Mouse (Mus musculus) liver, adult (tissue): ENCODE measurements at regions not wholly inside any gene's neighbourhood (a gene's known extent, or its start where the extent isn't known, plus 50 kb on each side); places are given as distances from the start of the nearest gene placed in this dataset.
A peak's percentile ranks its signal among the peaks of the same experiment; 100 is the strongest.

ENCODE experiments used
- GATA4 ChIP-seq: IDR thresholded peaks from 2 replicates; pipeline ENCODE4 v1.6.1; 2014; ENCODE audit warnings: mild to moderate bottlenecking, low read length; ENCODE audit not compliant: insufficient replicate concordance

DNA sequence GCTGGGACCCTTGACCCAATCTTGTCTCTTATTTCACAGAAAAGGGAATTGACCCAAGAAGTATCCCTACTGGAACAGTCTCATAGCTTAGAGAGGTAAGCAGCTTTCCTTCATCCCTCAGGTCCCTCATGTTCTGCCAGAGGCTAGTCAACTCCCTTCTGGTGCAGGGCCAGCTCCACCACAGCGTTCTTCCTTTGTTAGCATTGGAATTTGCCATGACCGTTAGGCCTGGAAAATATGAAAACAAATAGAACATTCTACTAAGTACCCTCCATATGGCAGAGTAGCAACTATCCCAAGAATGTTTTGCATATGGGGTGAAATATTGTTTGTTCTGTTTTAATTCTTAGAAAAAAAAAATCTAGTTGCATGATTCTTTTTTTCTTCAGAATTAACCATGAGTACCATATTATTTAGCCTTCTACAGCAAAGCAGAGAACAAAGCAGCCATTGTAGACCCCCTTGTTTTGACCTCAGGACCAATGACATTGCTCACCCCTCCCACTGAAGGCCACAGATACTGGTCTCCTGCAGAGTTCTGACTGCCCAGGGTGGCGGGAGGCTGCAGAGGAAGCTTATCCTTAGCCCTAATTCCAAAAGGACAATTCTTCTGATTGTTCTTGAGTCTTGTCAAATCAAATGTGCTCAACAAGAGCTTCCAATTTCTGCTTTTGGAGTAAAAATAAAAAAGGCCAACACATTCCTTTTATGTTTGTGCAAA is 78.1 kb upstream of the Ehbp1 start:
- TF ChIP-seq GATA4 = no peak

DNA sequence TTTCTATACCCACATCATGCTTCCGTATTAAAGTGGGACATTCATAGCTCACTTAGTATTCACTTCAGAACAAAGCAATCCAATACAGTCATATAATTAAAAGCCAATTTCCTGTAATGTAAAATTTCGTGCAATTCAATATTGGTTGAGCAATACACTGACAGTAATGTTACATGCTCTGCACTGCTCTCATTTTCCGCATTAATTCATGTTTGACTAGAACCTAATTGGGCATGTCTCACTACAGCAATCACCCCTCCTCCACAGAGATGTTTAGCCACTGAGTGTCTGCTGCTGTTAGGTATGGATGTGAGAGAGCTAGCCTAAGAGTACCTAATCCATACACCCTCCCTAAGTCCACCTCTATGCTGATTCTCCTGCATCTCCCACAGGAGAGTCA is 79.7 kb upstream of the Ehbp1 start:
- no peak for TF ChIP-seq GATA4

DNA sequence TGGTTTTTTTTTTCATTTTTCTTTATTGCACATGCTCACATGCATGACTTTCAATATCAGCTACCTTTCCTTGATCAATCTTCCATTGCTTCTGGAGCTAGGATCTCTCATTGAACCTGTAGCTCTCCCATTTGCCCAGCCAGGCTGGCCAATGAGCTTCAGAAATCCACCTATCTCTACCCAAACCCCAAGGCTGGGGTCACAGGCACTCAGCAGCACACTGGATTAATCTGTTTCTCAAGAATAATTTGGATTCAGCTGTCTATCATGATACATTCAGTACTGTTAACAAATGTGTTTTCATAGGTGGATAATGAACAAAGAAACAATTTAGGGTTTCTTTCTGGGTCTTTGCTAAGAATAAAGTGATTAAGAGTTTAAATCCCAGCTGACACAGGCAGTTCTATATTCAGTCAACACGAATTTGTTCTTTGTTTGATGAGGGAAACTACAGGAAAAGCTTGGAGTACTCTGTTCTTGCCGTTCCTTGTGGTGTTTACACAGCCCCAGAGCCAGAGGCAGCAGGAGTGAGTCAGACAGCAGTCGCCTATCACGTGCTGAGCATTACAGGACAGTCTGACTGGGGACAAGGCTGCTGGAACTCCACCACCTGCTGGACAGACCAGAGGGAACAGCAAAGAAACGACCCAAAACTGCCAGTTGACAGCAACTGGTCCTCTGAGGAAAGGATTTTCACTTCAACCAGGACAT is 74.6 kb upstream of the Tmem17 start:
- 0 out of 2 replicates have a peak, but pooled peaks have one; percentile 9 for TF ChIP-seq GATA4

DNA sequence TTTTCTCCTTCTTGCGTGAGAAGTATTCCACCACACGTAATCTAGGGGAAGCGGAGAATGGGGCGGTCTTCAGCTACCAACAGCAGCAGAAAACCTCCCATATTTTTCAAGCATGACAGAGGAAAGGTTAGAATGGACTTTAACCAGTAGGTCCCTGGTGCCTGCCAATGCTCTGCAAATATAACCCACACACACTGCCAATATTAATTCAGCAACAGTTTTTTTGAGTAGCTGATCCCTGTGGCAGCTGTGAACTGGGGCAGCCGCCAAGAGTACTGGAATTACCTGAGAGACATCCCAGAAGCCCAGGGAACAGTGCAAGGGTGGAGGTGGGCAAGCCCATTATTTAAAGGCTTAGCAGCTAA is 74.1 kb upstream of the Tmem17 start:
- no peak for TF ChIP-seq GATA4

DNA sequence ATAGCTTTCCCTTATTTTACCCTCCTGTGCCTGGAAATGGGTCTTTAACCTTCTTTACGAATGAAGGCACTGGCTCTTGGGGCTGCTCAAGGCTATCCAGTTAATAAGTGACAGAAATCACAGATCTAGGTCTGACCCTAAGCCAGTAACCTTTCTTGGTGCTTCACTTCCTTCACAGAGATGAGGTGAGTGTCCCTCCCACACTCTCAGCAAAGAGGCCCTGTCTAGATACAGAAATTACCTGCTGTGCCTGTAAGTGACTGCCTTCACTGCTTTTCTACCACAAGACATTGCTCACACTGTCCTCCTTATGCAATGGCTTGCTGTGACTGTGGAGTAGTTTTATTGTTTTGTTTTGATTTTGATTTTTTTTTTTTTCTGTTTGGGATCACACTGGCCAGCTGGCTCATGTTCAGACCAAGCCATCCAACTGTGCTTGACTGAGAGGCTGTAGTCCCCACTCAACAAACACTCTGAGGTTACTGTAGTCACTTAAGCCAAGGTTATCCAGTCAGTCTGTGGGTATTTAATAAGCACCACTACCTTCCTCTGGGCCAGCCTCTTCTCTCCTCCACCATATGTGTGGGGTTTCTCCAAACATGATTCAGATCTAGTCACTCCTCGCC is 73.3 kb upstream of the Tmem17 start:
- TF ChIP-seq GATA4 = no peak; the same call in 1 of the 2 replicates

DNA sequence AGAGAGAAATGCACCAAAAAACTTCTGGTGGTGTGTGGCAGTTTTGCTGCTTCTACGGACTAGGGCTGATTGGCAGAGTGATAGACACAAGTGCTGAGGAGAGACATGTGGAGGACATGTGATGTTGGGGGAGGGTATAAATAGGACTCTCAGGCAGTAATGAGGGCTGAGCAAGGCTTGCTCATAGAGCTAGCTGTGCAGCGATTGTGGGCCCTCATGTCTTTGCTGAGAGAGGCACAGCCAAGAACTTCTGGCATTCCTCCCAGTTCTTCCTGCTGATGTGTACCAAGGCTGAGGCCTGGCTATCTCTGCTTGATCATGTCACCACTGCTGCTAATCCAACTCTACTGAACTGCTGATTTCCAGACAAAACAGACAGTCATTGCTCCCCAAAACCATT is 71.4 kb upstream of the Tmem17 start:
- peak; percentile 87 for TF ChIP-seq GATA4

DNA sequence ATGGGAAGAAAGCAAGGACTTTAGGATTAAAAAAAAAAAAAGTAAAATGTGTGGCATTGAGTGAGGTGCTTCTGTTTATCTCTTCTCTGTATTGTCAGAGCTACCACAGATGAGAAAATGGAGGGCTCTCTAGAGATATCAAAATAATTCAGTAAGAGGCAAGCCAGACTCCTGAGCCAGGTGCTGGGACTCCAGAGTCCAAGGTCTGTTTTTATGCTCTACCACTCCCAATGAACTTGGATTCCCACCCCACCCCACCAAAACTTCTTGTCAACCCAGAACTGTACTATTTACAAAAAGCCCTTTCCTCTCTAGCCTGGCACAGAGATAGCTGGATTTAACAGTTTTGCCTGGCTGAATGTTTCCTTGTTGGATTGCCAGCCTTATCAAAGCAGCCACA is 58.7 kb upstream of the Tmem17 start:
- TF ChIP-seq GATA4 = no peak

DNA sequence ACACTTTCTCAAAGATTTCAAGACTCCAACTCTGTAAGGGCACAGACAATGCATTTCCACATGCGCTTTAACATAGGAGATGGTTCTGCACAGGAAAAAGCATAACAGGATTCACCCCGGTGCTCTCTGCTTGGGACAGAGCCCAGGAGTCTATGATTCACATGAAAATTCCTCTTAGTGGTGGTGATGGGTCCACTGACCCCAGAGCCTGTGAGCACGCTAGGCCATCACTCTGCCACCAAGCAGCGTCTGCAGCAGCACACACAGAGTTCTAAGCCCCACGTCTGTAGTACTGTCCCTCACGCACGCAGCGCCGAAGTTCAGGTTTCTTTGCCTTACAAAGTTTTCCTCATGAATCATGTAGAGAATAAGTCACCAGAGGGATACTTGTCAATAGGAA is 55.6 kb upstream of the Tmem17 start:
- TF ChIP-seq GATA4 = no peak

DNA sequence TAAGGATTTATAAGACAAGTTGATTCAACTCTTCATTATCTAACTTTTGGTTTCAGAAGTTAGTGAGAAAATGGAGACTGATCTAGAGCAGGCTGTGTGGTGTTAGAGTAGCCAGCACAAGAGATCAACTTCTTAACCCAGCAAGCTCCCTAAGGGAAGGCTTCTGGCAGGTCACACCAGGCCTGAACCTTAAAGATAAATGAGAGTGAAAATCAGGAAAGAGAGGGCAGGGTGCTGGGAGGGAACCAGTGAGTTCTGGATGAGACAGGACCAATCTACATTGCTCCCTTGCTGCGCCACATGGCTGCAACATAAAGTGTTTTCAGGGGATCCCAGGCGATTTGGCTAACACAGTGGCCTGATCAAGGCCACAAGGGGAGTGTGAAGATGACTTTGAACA is 54.7 kb upstream of the Tmem17 start:
- no peak for TF ChIP-seq GATA4

DNA sequence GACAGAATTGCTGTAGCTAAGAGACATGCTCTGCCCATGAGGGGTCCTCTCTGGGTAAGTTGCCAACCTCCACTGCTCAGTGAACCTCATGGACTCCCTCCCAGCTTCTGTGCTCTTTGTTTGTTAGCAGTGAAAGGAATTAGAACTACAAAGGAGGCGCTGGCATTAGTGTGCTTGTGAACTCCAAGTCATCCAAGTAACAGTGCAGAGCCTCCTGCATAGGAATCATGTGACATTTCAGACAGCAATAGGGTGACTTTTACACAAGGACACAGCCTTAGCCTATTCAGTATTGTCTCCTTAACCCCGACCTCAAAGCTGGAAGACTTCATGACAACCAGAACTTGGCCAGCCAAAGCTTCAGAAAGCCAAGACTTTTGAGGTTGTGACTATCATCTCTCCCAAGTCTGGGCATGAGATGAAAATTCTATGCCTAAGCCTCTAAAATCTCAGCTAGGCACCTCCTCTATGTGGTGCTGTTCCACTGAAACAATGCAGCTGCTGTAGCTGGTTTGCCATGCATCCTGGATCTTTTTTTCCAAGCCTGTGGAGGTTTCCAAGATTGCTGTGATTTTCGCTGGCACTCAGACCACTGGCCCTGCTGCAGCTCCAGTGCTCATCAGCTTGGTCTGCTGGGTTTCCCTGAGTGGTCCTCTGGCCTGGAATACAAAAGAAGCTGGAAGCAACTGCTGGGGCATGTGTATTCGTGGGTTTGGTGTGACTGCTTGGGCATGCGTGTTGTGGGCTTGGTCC is 52.8 kb upstream of the Tmem17 start:
- TF ChIP-seq GATA4 = no peak
